In the genomic region with DNA sequence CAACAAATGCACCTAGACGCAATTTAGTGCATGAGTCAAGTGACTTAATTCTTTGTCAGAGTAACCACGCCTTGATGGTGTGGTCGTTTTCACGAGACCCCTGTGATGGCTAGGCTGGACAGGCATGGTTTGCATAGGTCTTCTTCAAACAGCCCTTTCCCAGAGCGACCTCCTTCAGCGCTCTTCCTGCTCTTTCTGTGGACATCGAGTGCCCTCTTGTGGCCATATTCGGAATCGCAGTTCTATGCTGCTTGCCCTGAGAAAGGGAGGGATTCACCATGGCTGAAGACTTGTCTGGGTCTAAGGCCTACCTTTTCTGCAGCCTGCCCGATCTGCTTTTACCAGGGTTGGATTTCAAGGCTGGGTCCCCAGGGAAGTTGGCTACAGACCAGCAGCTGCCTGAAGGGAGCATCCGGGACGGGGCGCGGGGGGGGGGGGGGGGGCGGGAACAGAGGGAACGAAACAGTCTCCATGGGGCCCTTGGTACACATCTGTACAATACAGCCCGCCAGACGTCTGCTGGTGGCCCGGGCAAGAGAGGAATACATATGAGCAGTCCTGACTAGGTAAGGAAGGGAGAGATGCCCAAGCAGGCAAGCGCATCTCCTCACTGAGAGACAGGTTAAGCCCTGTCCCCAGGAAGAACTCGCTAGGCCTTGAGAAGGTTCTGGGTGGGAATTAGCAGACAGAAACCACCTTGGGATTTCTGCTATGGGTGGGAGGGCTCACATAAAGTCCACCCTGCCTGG, we compare ENCODE assay signal across 8 mouse cellular contexts.
DNase-seq lines count a peak whose midpoint lies in the region; ATAC-seq lines count a peak whose summit lies in the region.

No protein-coding gene starts in this region.

- no peaks in the 10 kb centered on the region for H3K27me3 ChIP-seq in hindbrain, embryonic 16.5 days (replicated peaks; ENCODE audit: control insufficient read depth, insufficient read depth, low read length)

- peaks cover 11% of the 10 kb centered on the region for H3K4me1 ChIP-seq in hindbrain, embryonic 16.5 days (ENCODE audit: control insufficient read depth, insufficient read depth, low read depth, low read length)

- H3K36me3 ChIP-seq in hindbrain, embryonic 16.5 days (ENCODE audit: control insufficient read depth, insufficient read depth, low read length) = no peaks in the 10 kb centered on the region

- H3K9ac ChIP-seq in hindbrain, embryonic 16.5 days (ENCODE audit: low read depth, low read length) = 0 out of 2 replicates have a peak overlapping the region, but pooled peaks have one; percentile 38

- 16% methylated on average over 20 of the region's 21 CpGs for WGBS in hindbrain, embryonic 16.5 days

- peak overlapping the region; percentile 33 for H3K4me2 ChIP-seq in hindbrain, embryonic 16.5 days (ENCODE audit: low read length)

- peak; percentile 68 for ATAC-seq in hindbrain, embryonic 16.5 days
- ATAC-seq in megakaryocyte progenitor cell, adult 5-6 weeks (replicated peaks; ENCODE audit: poor library complexity) = peak; percentile 88

- H3K9me3 ChIP-seq in hindbrain, embryonic 16.5 days (ENCODE audit: control insufficient read depth, low read length) = no peaks in the 10 kb centered on the region

- no peak overlapping the region for H3K27ac ChIP-seq in hindbrain, embryonic 16.5 days (ENCODE audit: low read depth, low read length)

- H3K4me3 ChIP-seq in hindbrain, embryonic 16.5 days (ENCODE audit: low read length) = no peak overlapping the region

- peak; percentile 90 for DNase-seq in R1 (ENCODE audit: low read depth, low spot score)
- peak; percentile 96 to 98 for DNase-seq in cerebellum, postnatal 14 days
- peak; percentile 90 for DNase-seq in gastrocnemius, adult 18-20 months (ENCODE audit: low spot score)
- DNase-seq in left cerebral cortex, adult 18-20 months (ENCODE audit: low spot score in 2 of 2) = peak; percentile 92 to 97
- DNase-seq in right cerebral cortex, postnatal 14 days = peak; percentile 90
- peak; percentile 87 for DNase-seq in urinary bladder, postnatal 25 days (ENCODE audit: low spot score)
